Mouse (Mus musculus) bone marrow macrophage, adult 2 months (primary cell): ENCODE measurements around the gene P2ry2. TPM values are rescaled to one million over a fixed set of nuclear protein-coding genes. Genes with fewer than 3 reads are reported as not detected.

Experiments used
- H3K27ac ChIP-seq: 2 replicates; pipeline ENCODE4 v1.5.1; 2012; ENCODE audit warnings: low read depth, low read length; ENCODE audit not compliant: insufficient read depth
- H3K4me1 ChIP-seq: 2 replicates; pipeline ENCODE4 v1.6.1; 2012; ENCODE audit warnings: low read length; ENCODE audit not compliant: control insufficient read depth, insufficient read depth
- H3K4me3 ChIP-seq: 2 replicates; pipeline ENCODE4 v1.5.1; 2012; ENCODE audit warnings: mild to moderate bottlenecking, low read length, moderate library complexity; ENCODE audit not compliant: insufficient read depth
- CTCF ChIP-seq: IDR thresholded peaks from 2 replicates; pipeline ENCODE4 v1.5.1; 2012; ENCODE audit warnings: low read depth, mild to moderate bottlenecking, low read length, moderate library complexity
- POLR2A ChIP-seq: IDR thresholded peaks from 2 replicates; pipeline ENCODE4 v1.6.1; 2012; ENCODE audit warnings: mild to moderate bottlenecking, low read depth, low read length, borderline replicate concordance
- polyA plus RNA-seq: library from polyadenylated mRNA; stranded (reverse); fragments of >200 nt; gene quantifications from 2 replicates; pipeline ENCODE4 v1.2.4, GENCODE M21; 2012; ENCODE audit not compliant: missing spikeins, insufficient read depth, insufficient read length

The P2ry2 gene
- 4.8 and 5.2 TPM in 2 replicates for polyA plus RNA-seq

DNA sequence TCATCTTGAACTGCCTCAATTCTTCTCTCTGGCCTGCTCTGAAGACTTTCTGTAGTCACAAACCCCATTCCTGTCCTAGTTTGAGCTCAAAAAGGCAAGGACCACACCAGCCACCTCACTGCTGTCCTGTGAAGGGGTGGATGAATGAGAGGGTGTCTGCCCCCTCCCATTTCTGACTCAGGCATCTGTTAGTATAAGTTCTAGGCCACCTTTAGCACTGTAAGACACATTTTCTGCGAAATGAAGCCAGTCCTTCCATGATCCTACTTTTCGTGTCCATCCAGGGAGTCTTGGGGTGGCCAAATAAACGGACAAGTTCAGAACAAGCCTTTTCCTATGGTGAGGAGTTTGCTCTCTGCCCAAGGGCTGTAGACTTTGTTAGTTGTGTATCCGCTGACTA is at the start of gene P2ry2:
Gene P2ry2 (minus strand): TSS at position 326 of the 400 bp plus-strand sequence.
- Histone ChIP-seq H3K4me3 (peak within 1 kb of the TSS; percentile 88), H3K4me1 (peaks cover 30% of the 10 kb centered on the region), H3K27ac (no peak within 1 kb of the TSS)
- TF ChIP-seq POLR2A, result no peak
- TF ChIP-seq CTCF, result no peak

DNA sequence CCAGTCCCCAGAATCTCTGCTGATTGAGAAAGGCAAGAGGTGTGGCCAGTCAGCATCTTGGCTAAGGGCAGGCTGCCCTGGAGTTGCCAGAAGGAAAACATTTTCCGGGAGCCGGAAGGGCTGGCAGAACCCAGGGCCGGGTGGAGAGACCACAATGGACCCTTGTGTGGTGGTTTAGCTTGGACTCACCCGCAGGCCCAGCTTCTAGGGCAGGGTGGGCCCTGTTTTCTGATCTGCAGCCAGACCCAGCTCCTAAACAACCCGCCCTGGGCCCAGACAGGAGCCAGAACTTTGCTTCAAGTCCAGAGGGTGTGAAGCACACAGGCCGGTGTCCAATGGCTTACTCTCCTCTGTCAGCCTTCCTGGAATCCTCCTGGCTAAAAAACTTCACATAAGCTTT is 49.6 kb upstream of the P2ry2 start:
- no peak overlapping the region for H3K4me3 ChIP-seq
- no peak overlapping the region for H3K27ac ChIP-seq
- TF ChIP-seq POLR2A, result no peak
- TF ChIP-seq CTCF, result no peak
- peaks cover 42% of the 10 kb centered on the region for H3K4me1 ChIP-seq

DNA sequence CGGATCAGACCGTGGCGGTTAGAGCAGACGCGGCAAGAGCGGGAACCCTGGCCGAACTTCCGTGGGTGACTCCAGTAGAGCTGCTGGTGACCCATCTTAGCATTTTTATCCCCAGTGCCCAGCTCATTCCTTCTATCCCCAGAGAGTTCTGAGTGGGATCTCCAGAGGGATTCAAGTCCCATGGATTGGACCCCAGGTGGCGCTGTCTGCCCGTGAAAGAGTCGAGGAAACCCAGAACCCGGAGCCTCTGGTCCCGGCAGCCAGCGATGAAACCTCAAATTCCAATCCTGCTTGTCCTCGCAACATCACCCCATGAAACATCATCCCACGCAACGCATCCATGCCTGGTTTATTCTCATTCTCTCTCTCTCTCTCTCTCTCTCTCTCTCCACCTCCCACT is 48.7 kb upstream of the P2ry2 start:
- H3K4me1 ChIP-seq, result peaks cover 33% of the 10 kb centered on the region
- peak overlapping the region; percentile 82 for H3K27ac ChIP-seq
- H3K4me3 ChIP-seq, result no peak overlapping the region
- peak; percentile 93 for TF ChIP-seq CTCF
- no peak for TF ChIP-seq POLR2A

DNA sequence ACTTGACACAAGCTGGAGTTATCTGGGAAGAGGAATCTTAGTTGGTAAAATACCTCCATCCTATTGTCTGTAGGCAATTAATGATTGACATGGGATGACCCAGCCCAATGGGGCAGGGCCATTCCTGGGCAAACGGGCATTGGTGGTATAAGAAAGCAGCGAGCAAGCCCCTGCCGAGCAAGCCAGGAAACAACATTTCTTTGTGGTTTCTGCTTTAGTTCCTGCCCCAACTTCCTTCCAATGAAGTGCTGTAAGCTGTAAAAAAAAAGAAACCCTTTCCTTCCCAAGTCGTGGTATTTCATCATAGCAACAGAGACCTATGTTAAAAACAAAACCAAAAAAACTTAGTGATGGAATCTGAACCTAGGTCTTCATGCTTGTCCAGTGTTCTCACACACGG is 47.8 kb upstream of the P2ry2 start:
- peaks cover 27% of the 10 kb centered on the region for H3K4me1 ChIP-seq
- TF ChIP-seq POLR2A, result no peak
- H3K27ac ChIP-seq, result peak overlapping the region; percentile 90
- H3K4me3 ChIP-seq, result peak overlapping the region; percentile 18; the same call in 1 of the 2 replicates

DNA sequence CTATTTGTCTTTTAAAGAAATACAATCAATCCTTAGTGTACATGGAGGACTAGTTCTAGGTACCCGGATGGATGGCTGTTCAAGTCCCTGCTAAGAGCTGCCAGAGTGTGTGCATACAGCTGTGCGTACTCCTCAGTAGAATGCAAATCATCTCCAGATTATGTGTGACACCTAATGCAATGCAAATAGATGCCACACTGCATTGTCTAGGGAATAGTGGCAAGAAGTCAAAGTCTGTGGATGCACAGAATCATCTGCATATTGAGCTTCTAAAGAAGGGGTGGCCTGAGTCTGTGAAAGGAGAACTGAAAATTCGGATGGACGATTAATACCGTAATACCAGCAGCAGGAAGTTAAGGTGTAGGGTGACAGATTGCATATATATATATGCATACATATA is 46.5 kb upstream of the P2ry2 start:
- Histone ChIP-seq H3K4me3 (no peak overlapping the region), H3K4me1 (peaks cover 27% of the 10 kb centered on the region), H3K27ac (no peak overlapping the region)
- no peak for TF ChIP-seq CTCF
- TF ChIP-seq POLR2A, result no peak

DNA sequence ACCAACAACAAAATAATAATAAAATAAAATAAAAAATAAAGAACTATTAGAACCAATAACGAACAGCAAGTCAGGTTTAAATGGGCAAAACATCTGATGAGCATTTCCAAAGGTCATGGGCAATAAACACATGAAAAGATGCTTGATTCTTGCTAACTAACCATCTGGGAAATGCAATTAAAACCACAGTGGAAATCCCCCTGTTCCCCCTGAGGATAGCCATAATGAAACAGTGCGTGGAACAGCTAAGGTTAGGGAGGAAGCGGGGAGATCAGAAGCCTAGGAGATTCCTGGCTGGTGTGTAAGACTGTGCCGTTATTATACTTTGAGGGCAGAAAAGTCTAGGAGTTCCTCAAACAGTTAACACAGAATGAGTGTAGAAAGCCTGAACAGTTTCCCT is 44.6 kb upstream of the P2ry2 start:
- no peak for TF ChIP-seq POLR2A
- no peak for TF ChIP-seq CTCF
- H3K4me3 ChIP-seq, result no peak overlapping the region
- H3K4me1 ChIP-seq, result peaks cover 30% of the 10 kb centered on the region
- H3K27ac ChIP-seq, result no peak overlapping the region

DNA sequence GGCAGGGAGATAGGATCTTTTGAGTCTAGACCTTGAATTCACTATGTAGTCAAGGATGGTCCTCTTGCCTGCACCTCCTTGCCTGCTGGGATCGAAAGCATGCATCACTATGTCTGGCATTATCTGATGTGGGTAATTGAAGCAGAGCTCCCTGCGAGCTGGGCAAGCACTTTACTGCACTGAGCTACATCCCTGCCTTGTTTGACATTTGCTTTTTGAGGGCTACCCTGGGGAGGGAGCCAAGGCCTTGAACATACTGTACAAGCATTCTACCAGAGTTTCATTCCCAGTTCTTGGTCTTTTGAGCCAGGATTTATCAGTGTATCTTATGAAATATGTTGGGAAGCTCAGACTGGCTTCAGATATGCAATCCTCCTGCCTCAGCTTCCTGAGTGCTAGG is 40.5 kb upstream of the P2ry2 start:
- TF ChIP-seq CTCF (no peak), POLR2A (no peak)
- Histone ChIP-seq H3K27ac (no peak overlapping the region), H3K4me3 (no peak overlapping the region), H3K4me1 (peaks cover 24% of the 10 kb centered on the region)

DNA sequence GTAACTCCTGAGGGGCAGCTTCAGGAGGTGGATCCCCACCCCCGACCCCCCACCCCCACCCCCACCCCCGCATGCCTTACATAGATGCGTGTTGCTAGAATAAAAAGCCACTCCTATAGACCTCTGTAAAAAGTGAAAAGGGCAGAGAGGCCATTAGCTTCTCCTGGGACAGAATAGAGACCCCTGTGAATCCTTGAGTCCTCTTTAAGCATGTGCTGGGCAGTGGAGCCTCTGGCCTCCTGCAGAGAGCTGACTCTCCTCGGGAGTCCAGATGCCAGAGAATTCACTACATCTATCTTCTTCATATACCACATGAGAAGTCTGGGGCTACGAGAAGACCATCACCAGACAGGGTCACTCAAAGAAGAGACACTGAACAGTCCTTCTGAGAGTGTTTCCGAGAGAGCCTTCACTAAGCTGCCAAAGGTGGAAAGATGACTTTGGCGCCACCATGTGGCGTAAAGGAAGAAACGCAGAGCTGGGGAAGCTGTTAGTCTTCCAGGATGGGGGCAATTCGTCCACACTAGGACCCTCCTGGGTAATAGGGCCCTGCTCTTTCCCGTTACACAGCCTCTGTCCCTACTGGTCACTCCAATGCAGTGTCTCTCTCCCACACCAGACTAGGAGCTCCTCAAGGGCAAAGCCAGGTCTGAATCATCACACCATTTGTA is 39.0 kb upstream of the P2ry2 start:
- Histone ChIP-seq H3K27ac (peak overlapping the region; percentile 84), H3K4me3 (no peak overlapping the region), H3K4me1 (peaks cover 18% of the 10 kb centered on the region)
- TF ChIP-seq CTCF (peak; percentile 86), POLR2A (no peak)

DNA sequence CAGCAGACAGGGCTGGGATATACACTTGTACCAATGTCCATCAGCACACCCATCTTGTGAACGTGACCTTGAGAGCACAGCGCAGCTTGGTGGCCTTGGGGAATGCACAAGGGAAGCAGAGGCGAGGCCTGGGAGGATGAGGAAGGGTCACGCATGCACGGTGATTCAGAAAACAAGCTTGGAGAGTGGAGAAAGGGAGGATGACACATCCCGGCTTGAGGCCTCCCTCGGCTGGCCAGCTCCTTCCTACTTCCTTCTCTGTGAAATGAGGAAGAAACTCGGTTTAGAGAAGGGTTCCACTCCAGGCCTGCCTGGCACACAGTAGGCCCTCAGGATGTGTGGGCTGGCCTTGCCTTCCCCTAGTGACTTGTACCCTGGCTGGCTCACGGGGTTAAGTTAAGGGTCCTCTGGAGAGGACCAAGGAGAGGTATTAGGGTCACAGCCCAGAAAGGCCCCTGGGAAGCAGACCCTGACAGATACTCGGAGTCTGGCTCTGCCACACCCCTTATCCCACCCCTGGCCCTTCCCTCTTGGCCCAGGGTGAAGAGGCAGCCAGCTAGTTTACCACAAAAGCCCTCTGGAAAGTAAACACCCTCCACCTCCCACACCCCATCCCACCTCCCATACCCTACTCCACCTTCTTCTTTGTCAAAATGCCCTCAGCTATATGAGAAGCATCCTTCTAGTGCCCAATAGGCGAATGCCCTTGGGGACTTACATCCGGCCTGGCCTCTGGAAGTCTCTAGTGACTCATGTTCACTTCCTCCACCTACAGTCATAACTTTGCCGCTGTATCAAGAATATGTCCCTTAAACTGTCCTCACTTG is 38.3 kb upstream of the P2ry2 start:
- Histone ChIP-seq H3K27ac (peak overlapping the region; percentile 84), H3K4me3 (no peak overlapping the region), H3K4me1 (peaks cover 18% of the 10 kb centered on the region)
- TF ChIP-seq CTCF (no peak), POLR2A (no peak)

DNA sequence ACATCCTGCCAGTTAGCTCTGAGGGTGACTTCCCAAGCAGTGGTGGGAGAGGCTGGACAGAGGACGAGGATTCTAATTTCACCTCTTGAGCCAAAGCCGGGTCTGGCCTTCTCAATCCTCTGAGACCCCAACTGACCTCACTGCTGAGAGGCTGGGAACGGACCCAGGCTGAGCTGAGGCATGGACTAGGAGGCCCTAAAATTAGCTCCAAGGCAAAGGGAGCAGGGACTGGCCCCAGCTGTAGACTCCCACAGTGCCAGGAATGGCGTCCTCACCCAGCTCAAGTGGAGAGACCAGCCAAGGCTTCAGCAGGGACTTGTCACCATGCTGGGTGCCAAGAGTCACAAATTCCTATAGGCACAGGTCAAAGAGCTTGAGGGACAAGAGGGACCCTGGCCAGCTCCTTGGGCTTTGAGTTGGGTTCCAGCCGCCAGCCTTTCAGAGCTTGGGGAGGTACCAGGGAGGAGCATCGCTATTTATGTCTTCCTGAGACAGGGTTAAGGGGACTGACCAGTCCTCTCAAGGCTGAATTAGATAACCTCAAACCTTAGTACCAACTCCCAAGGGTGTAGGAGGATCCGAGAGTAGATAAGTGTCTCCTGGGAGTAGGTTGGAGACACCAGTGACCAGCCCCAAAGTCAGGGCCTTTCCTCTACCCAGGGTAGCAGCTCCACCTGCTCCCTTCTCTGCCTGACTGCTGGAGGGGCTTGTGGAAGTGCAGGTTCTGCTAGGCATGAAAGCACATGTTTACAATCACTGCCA is 36.8 kb upstream of the P2ry2 start:
- Histone ChIP-seq H3K27ac (no peak overlapping the region), H3K4me3 (no peak overlapping the region), H3K4me1 (peaks cover 18% of the 10 kb centered on the region)
- TF ChIP-seq CTCF (no peak), POLR2A (no peak)

DNA sequence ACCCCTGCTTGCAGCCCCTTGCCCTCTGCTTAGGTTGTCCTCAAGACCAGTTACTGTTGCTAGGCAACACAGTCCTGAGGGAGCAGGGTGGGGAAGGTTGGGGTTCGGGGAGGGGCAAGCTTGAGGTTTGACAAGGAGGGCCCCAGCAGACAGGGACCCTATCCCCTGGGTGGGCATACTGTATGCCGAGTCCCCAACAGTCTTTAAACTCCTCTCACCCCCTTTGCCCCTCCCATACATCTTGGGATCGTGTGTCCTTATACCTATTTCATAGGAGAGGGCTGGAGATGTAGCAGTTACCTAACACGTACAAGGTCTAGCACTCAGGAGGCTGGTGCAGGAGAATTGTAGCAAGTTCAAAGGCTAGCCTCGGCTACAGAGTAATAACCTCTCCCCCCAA is 35.6 kb upstream of the P2ry2 start:
- TF ChIP-seq POLR2A (no peak), CTCF (no peak)
- Histone ChIP-seq H3K4me3 (no peak overlapping the region), H3K27ac (no peak overlapping the region), H3K4me1 (peaks cover 18% of the 10 kb centered on the region)
